Mouse (Mus musculus) neural tube, embryonic 11.5 days (tissue): Measurements from ENCODE around the gene Gm20388. TPM values are rescaled to one million over a fixed set of nuclear protein-coding genes. Genes with fewer than 3 reads are reported as not detected.

ENCODE experiments used
- ATAC-seq: fragments of 200-750 bp; cut with Nextera tagmentation; 2 replicates; pipeline ENCODE4 v1.8.0; 2017; ENCODE audit warnings: moderate number of reproducible peaks, mild to moderate bottlenecking, moderate TSS enrichment, moderate library complexity; ENCODE audit not compliant: insufficient read depth, low FRiP score, low TSS enrichment
- DNase-seq: peaks from one replicate; pipeline ENCODE4 v3.0.0-alpha.2; 2015; ENCODE audit warnings: low spot score
- H3K27ac ChIP-seq: fragments of 300-500 bp; sonication (generic); 2 replicates; pipeline ENCODE4 v1.5.1; 2014; ENCODE audit warnings: low read depth, mild to moderate bottlenecking, low read length
- H3K27me3 ChIP-seq: fragments of 300-500 bp; sonication (generic); 2 replicates; pipeline ENCODE4 v1.6.1; 2014; ENCODE audit warnings: mild to moderate bottlenecking, low read length, mixed read lengths; ENCODE audit not compliant: control insufficient read depth, insufficient read depth
- H3K36me3 ChIP-seq: fragments of 300-500 bp; sonication (generic); 2 replicates; pipeline ENCODE4 v1.6.1; 2014; ENCODE audit warnings: mild to moderate bottlenecking, low read length, moderate library complexity, mixed read lengths; ENCODE audit not compliant: control insufficient read depth, insufficient read depth
- H3K4me1 ChIP-seq: fragments of 300-500 bp; sonication (generic); 2 replicates; pipeline ENCODE4 v1.6.1; 2014; ENCODE audit warnings: low read length, mixed read lengths; ENCODE audit not compliant: control insufficient read depth, insufficient read depth
- H3K4me2 ChIP-seq: fragments of 300-500 bp; sonication (generic); 2 replicates; pipeline ENCODE4 v1.6.1; 2014; ENCODE audit warnings: low read depth, mild to moderate bottlenecking, moderate library complexity
- H3K4me3 ChIP-seq: fragments of 300-500 bp; sonication (generic); 2 replicates; pipeline ENCODE4 v1.5.1; 2014; ENCODE audit warnings: low read depth, low read length
- H3K9ac ChIP-seq: fragments of 300-500 bp; sonication (generic); 2 replicates; pipeline ENCODE4 v1.6.1; 2014; ENCODE audit warnings: mild to moderate bottlenecking, low read length
- H3K9me3 ChIP-seq: fragments of 300-500 bp; sonication (generic); 2 replicates; pipeline ENCODE4 v1.6.1; 2016; ENCODE audit warnings: low read length; ENCODE audit not compliant: control insufficient read depth
- WGBS: fragments of 180-500 bp; shearing (Covaris S2); extraction: QIAGEN DNeasy Blood & Tissue Kit; methylation state at CpG from one replicate; pipeline ENCODE4 v1.1.7; 2014; 5-methylcytosine and 5-hydroxymethylcytosine counted together
- polyA plus RNA-seq: library from polyadenylated mRNA; unstranded; fragments of >200 nt; fragmentation: Nextera tagmentation; extraction: Ambion mirVana; gene quantifications from 2 replicates; pipeline ENCODE4 v1.2.1, GENCODE M21; 2014

Gm20388 gene
- polyA plus RNA-seq, 1 experiment from 2014 or later: not detected

GRCm38 (mm10) chr8:120435781-120436180, 525.1 kb downstream of the Gm20388 start:
- DNase-seq (no peak), ATAC-seq (no peak)
- H3K4me2 ChIP-seq: no peak overlapping the region
- H3K27me3 ChIP-seq: no peaks in the 10 kb centered on the region
- no peak overlapping the region for H3K9ac ChIP-seq
- peaks cover 34% of the 10 kb centered on the region for H3K4me1 ChIP-seq
- no peak overlapping the region for H3K4me3 ChIP-seq
- H3K27ac ChIP-seq: no peak overlapping the region
- no peaks in the 10 kb centered on the region for H3K9me3 ChIP-seq
- no peaks in the 10 kb centered on the region for H3K36me3 ChIP-seq
- WGBS: 93% methylated on average over 15 of the region's 15 CpGs

- Histone ChIP-seq H3K9ac (no peak overlapping the region), H3K4me1 (peaks cover 42% of the 10 kb centered on the region), H3K27me3 (no peaks in the 10 kb centered on the region), H3K4me2 (no peak overlapping the region), H3K4me3 (no peak overlapping the region), H3K36me3 (no peaks in the 10 kb centered on the region), H3K9me3 (no peaks in the 10 kb centered on the region), H3K27ac (no peak overlapping the region)
- 48% methylated on average over 5 of the region's 5 CpGs for WGBS
- ATAC-seq (no peak), DNase-seq (no peak)
Observed at GRCm38 (mm10) chr8:120436491-120437030, 525.9 kb downstream of the Gm20388 start.

GRCm38 (mm10) chr8:120437207-120437606, 526.6 kb downstream of the Gm20388 start:
- ATAC-seq: no peak
- 68% methylated on average over 1 of the region's 1 CpGs for WGBS
- no peaks in the 10 kb centered on the region for H3K36me3 ChIP-seq
- peaks cover 44% of the 10 kb centered on the region for H3K4me1 ChIP-seq
- no peak overlapping the region for H3K4me2 ChIP-seq
- H3K4me3 ChIP-seq: no peak overlapping the region
- DNase-seq: no peak
- H3K27me3 ChIP-seq: no peaks in the 10 kb centered on the region
- no peak overlapping the region for H3K9ac ChIP-seq
- no peak overlapping the region for H3K27ac ChIP-seq
- H3K9me3 ChIP-seq: no peaks in the 10 kb centered on the region

- 66% methylated on average over 21 of the region's 21 CpGs for WGBS
- no peak overlapping the region for H3K4me3 ChIP-seq
- no peak overlapping the region for H3K27ac ChIP-seq
- peaks cover 44% of the 10 kb centered on the region for H3K4me1 ChIP-seq
- no peaks in the 10 kb centered on the region for H3K27me3 ChIP-seq
- no peaks in the 10 kb centered on the region for H3K36me3 ChIP-seq
- ATAC-seq: no peak; the same call in 1 of the 2 replicates
- no peak for DNase-seq
- H3K9me3 ChIP-seq: no peaks in the 10 kb centered on the region
- 0 out of 2 replicates have a peak overlapping the region, but pooled peaks have one; percentile 14 for H3K9ac ChIP-seq
- H3K4me2 ChIP-seq: no peak overlapping the region
Observed at GRCm38 (mm10) chr8:120437666-120438395, 527.2 kb downstream of the Gm20388 start.

GRCm38 (mm10) chr8:120439309-120439708, 528.7 kb downstream of the Gm20388 start:
- Histone ChIP-seq H3K27ac (peak overlapping the region; percentile 58), H3K27me3 (no peaks in the 10 kb centered on the region), H3K9me3 (no peaks in the 10 kb centered on the region), H3K4me2 (no peak overlapping the region; the same call in 1 of the 2 replicates), H3K36me3 (no peaks in the 10 kb centered on the region), H3K4me1 (peaks cover 44% of the 10 kb centered on the region), H3K9ac (no peak overlapping the region), H3K4me3 (no peak overlapping the region)
- ATAC-seq (peak; percentile 51; the same call in 1 of the 2 replicates), DNase-seq (peak; percentile 67)
- 4% methylated on average over 19 of the region's 19 CpGs for WGBS

- no peaks in the 10 kb centered on the region; the same call in 1 of the 2 replicates for H3K36me3 ChIP-seq
- H3K4me1 ChIP-seq: peaks cover 55% of the 10 kb centered on the region
- peak overlapping the region; percentile 49; the same call in 1 of the 2 replicates for H3K27ac ChIP-seq
- no peaks in the 10 kb centered on the region for H3K27me3 ChIP-seq
- DNase-seq (no peak), ATAC-seq (no peak)
- WGBS: 59% methylated on average over 12 of the region's 12 CpGs
- no peak overlapping the region for H3K4me2 ChIP-seq
- no peak overlapping the region for H3K4me3 ChIP-seq
- H3K9me3 ChIP-seq: no peaks in the 10 kb centered on the region
- peak overlapping the region; percentile 35 for H3K9ac ChIP-seq
Observed at GRCm38 (mm10) chr8:120440739-120441138, 530.1 kb downstream of the Gm20388 start.

GRCm38 (mm10) chr8:120441637-120442036, 531.0 kb downstream of the Gm20388 start:
- peaks cover 55% of the 10 kb centered on the region for H3K4me1 ChIP-seq
- no peak overlapping the region for H3K4me3 ChIP-seq
- WGBS: 89% methylated on average over 6 of the region's 6 CpGs
- no peak overlapping the region for H3K9ac ChIP-seq
- H3K9me3 ChIP-seq: no peaks in the 10 kb centered on the region
- H3K36me3 ChIP-seq: no peaks in the 10 kb centered on the region; the same call in 1 of the 2 replicates
- no peak overlapping the region for H3K4me2 ChIP-seq
- no peak for ATAC-seq
- H3K27ac ChIP-seq: peak overlapping the region; percentile 49; the same call in 1 of the 2 replicates
- no peak for DNase-seq
- H3K27me3 ChIP-seq: no peaks in the 10 kb centered on the region

- ATAC-seq: no peak
- H3K36me3 ChIP-seq: no peaks in the 10 kb centered on the region; the same call in 1 of the 2 replicates
- no peak for DNase-seq
- H3K27me3 ChIP-seq: no peaks in the 10 kb centered on the region
- H3K9me3 ChIP-seq: no peaks in the 10 kb centered on the region
- 65% methylated on average over 4 of the region's 4 CpGs for WGBS
- peaks cover 52% of the 10 kb centered on the region for H3K4me1 ChIP-seq
- no peak overlapping the region for H3K27ac ChIP-seq
- H3K9ac ChIP-seq: no peak overlapping the region
- H3K4me2 ChIP-seq: no peak overlapping the region
- H3K4me3 ChIP-seq: no peak overlapping the region
Observed at GRCm38 (mm10) chr8:120442306-120443003, 531.8 kb downstream of the Gm20388 start.
